ENCODE assay signal across 19 mouse cellular contexts in the genomic region with DNA sequence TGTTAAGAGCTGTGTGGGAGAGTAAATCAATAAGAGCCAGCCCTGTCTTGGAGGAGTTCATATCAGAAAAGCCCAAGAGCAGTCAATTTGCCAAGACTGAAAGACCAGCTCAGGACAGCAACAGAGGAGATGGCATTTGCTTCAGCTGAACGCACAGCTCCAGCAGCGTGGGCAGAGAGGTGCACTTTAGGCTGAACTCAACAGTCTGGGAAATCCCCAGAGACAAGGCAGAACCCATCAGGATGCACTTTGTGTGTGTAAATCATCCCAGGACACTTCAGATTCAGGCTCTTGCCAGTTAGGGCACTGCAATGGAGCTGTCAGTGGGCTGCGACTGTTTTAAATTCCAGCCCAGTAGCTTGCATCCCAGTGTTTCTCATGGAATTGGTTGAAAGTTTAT. TPM values are rescaled to one million over a fixed set of nuclear protein-coding genes. Genes with fewer than 3 reads are reported as not detected.
DNase-seq lines count a peak whose midpoint lies in the region; ATAC-seq and TF ChIP-seq lines count a peak whose summit lies in the region.
"Had no signal": no experiment of that assay in that cellular context is flagged by ENCODE, and none has a peak within 500 bp of the region (broad histone marks: within the 10 kb centered on the region; RNA-seq: fewer than 3 reads in every experiment).

No protein-coding gene starts in this region.

- 68% methylated on average over 3 of the region's 3 CpGs for WGBS in stomach, postnatal 0 days

- H3K4me2 ChIP-seq in stomach, postnatal 0 days (replicated peaks; ENCODE audit: low read depth): no peak overlapping the region
- H3K4me2 ChIP-seq: embryonic facial prominence, embryonic 13.5 days; forebrain, embryonic 13.5 days; heart, embryonic 12.5 days; hindbrain, embryonic 15.5 days had no signal

- no peak for TF ChIP-seq EP300 in stomach, postnatal 0 days (optimal IDR thresholded peaks at IDR 0.05)

- no peak overlapping the region for H3K27ac ChIP-seq in stomach, postnatal 0 days (replicated peaks)
- H3K27ac ChIP-seq: embryonic facial prominence, embryonic 13.5 days; forebrain, embryonic 13.5 days; hindbrain, embryonic 15.5 days had no signal

- no peaks in the 10 kb centered on the region for H3K27me3 ChIP-seq in stomach, postnatal 0 days (ENCODE audit: control insufficient read depth, insufficient read depth, low read length)
- H3K27me3 ChIP-seq: embryonic facial prominence, embryonic 13.5 days; forebrain, embryonic 13.5 days; hindbrain, embryonic 15.5 days had no signal

- ATAC-seq in activated CD4-positive, CD25-positive, alpha-beta regulatory T cell, adult 4 months: peak; percentile 59
- ATAC-seq in stomach, postnatal 0 days (ENCODE audit: low FRiP score, low TSS enrichment): no peak
- ATAC-seq: forebrain, embryonic 13.5 days; forebrain, postnatal 0 days; inflammation-experienced regulatory T-cells, adult 6 months; intestine, postnatal 0 days had no signal

- no peaks in the 10 kb centered on the region for H3K36me3 ChIP-seq in stomach, postnatal 0 days (ENCODE audit: control insufficient read depth, insufficient read depth, low read length)
- H3K36me3 ChIP-seq: embryonic facial prominence, embryonic 13.5 days; heart, embryonic 12.5 days; hindbrain, embryonic 15.5 days had no signal

- H3K9me3 ChIP-seq in stomach, postnatal 0 days (ENCODE audit: control insufficient read depth, low read length): no peaks in the 10 kb centered on the region
- H3K9me3 ChIP-seq: embryonic facial prominence, embryonic 13.5 days; forebrain, embryonic 13.5 days; hindbrain, embryonic 15.5 days had no signal

- TF ChIP-seq CTCF in stomach, postnatal 0 days (IDR thresholded peaks at IDR 0.05; ENCODE audit: low read depth): no peak

- peak; percentile 34 for DNase-seq in CD4-positive helper T cell, adult 2 months (ENCODE audit: low read depth, low spot score)
- DNase-seq in ES-CJ7 (ENCODE audit: low read depth, low spot score): peak; percentile 19
- peak; percentile 43 for DNase-seq in retina, embryonic 14.5 days (ENCODE audit: low spot score)
- no peak for DNase-seq in ovary, postnatal 10 days (ENCODE audit: low spot score)
- no peak for DNase-seq in embryo, embryonic 10 days (ENCODE audit: low spot score)
- no peak for DNase-seq in stomach, postnatal 0 days (ENCODE audit: low spot score)
- DNase-seq: adrenal gland, adult 2 months; adrenal gland, postnatal 25 days; cerebellum, adult 18-20 months; cerebellum, postnatal 14 days; forebrain, postnatal 0 days; gastrocnemius, postnatal 14 days had no signal

- no peak overlapping the region for H3K9ac ChIP-seq in stomach, postnatal 0 days (ENCODE audit: low read length)
- H3K9ac ChIP-seq: embryonic facial prominence, embryonic 13.5 days; forebrain, embryonic 13.5 days; forebrain, postnatal 0 days; heart, embryonic 12.5 days; hindbrain, embryonic 15.5 days had no signal

- H3K4me1 ChIP-seq in stomach, postnatal 0 days (replicated peaks; ENCODE audit: control insufficient read depth, insufficient read depth): no peaks in the 10 kb centered on the region
- H3K4me1 ChIP-seq: embryonic facial prominence, embryonic 13.5 days; forebrain, embryonic 13.5 days; hindbrain, embryonic 15.5 days had no signal

- no peak overlapping the region for H3K4me3 ChIP-seq in stomach, postnatal 0 days (ENCODE audit: low read depth, low read length)
- H3K4me3 ChIP-seq: embryonic facial prominence, embryonic 13.5 days; forebrain, embryonic 13.5 days; heart, embryonic 12.5 days; hindbrain, embryonic 15.5 days had no signal

RNA-seq across cellular contexts. Expression of gene Xpo6, which starts 22.5 kb away (rescaled TPM):
- polyA plus RNA-seq in activated CD4-positive, CD25-positive, alpha-beta regulatory T cell, adult 4 months (2017; shearing (Covaris generic)): 100 to 1,000 TPM in 1 of 2 experiments, 10 to 100 TPM in 1; 88.4 to 103 TPM
- polyA plus RNA-seq in stomach, postnatal 0 days (2015; fragmentation: Nextera tagmentation; extraction: Ambion mirVana): 19.3 and 19.7 TPM in 2 replicates

RNA-seq across cellular contexts. Expression of gene Sbk1, which starts 49.7 kb away (rescaled TPM):
- 1 to 10 TPM; 4.1 to 5.6 TPM for polyA plus RNA-seq in activated CD4-positive, CD25-positive, alpha-beta regulatory T cell, adult 4 months (2017; shearing (Covaris generic))
- polyA plus RNA-seq in stomach, postnatal 0 days (2015; fragmentation: Nextera tagmentation; extraction: Ambion mirVana): 4.0 and 5.3 TPM in 2 replicates

Comparison
In these comparisons a context has a peak if more than half of its experiments do, and no peak if none do; other contexts are left out.
1. DNase-seq: peak in CD4-positive helper T cell, adult 2 months (single experiment), ES-CJ7 (single experiment) and retina, embryonic 14.5 days (single experiment); none in ovary, postnatal 10 days (single experiment), embryo, embryonic 10 days (single experiment) and stomach, postnatal 0 days (single experiment).